Mouse (Mus musculus) CH12.LX (cell line): ENCODE measurements around the gene Ptgis.

Source experiments
- BHLHE40 ChIP-seq: IDR thresholded peaks from 2 replicates; pipeline ENCODE4 v1.6.1; 2011; ENCODE audit warnings: mild to moderate bottlenecking, low read depth, low read length, improper control_type of control experiment
- ELF1 ChIP-seq: IDR thresholded peaks from 2 replicates; pipeline ENCODE4 v1.6.1; 2014; ENCODE audit warnings: low read depth, mild to moderate bottlenecking, inconsistent platforms, low read length, improper control_type of control experiment
- EP300 ChIP-seq: IDR thresholded peaks from 2 replicates; pipeline ENCODE4 v1.6.1; 2011; ENCODE audit warnings: low read length, improper control_type of control experiment
- HCFC1 ChIP-seq: IDR thresholded peaks from 2 replicates; pipeline ENCODE4 v1.6.1; 2012; ENCODE audit warnings: low read depth, mild to moderate bottlenecking, inconsistent platforms, low read length, improper control_type of control experiment
- MAFK ChIP-seq: IDR thresholded peaks from 2 replicates; pipeline ENCODE4 v1.6.1; 2011; ENCODE audit warnings: low read length, improper control_type of control experiment; ENCODE audit not compliant: insufficient replicate concordance
- NELFE ChIP-seq: IDR thresholded peaks from 2 replicates; pipeline ENCODE4 v1.6.1; 2011; ENCODE audit warnings: low read depth, low read length, improper control_type of control experiment
- NRF1 ChIP-seq: IDR thresholded peaks from 2 replicates; pipeline ENCODE4 v1.6.1; 2014; ENCODE audit warnings: low read depth, mild to moderate bottlenecking, inconsistent platforms, low read length, improper control_type of control experiment, moderate library complexity
- POLR2A ChIP-seq: IDR thresholded peaks from 2 replicates; pipeline ENCODE4 v1.6.1; 2011; ENCODE audit warnings: low read depth, mild to moderate bottlenecking, improper control_type of control experiment, low read length
- TCF12 ChIP-seq: IDR thresholded peaks from 2 replicates; pipeline ENCODE4 v1.6.1; 2014; ENCODE audit warnings: low read depth, mild to moderate bottlenecking, inconsistent platforms, low read length, improper control_type of control experiment

GRCm38 (mm10) chr2:167158780-167159179 lies 81.6 kb downstream of the Ptgis start:
- no peak for TF ChIP-seq NELFE
- TF ChIP-seq TCF12: no peak
- no peak for TF ChIP-seq BHLHE40
- TF ChIP-seq HCFC1: no peak
- no peak for TF ChIP-seq NRF1
- TF ChIP-seq ELF1: no peak
- no peak for TF ChIP-seq MAFK
- TF ChIP-seq POLR2A: no peak
- TF ChIP-seq EP300: no peak
